Mouse (Mus musculus): ENCODE data around the gene Mpped2. TPM values are rescaled to one million over a fixed set of nuclear protein-coding genes. Genes with fewer than 3 reads are reported as not detected.

The Mpped2 gene
- total and polyA plus RNA-seq, 3 experiments: 0.04 to 0.10 TPM; not detected in 1

- H3K9ac ChIP-seq (ENCODE audit: control insufficient read depth, low read depth, low read length, poor library complexity, severe bottlenecking): no peak overlapping the region
- no peaks in the 10 kb centered on the region for H3K36me3 ChIP-seq (ENCODE audit: control insufficient read depth in 1 of 2, insufficient read depth in 2 of 2, low read length in 2 of 2)
- H3K9me3 ChIP-seq (replicated peaks; ENCODE audit: insufficient read depth, low read length): no peaks in the 10 kb centered on the region
- H3K27me3 ChIP-seq (ENCODE audit: control insufficient read depth in 1 of 2, insufficient read depth in 2 of 2, low read length in 2 of 2): no peaks in the 10 kb centered on the region; a peak in 1 of 4 replicates
- no peaks in the 10 kb centered on the region for H3K79me2 ChIP-seq (ENCODE audit: control insufficient read depth, insufficient read depth, low read length, poor library complexity)
- no peak for TF ChIP-seq MXI1 (IDR thresholded peaks at IDR 0.05; ENCODE audit: low read depth, low read length)
- no peak for TF ChIP-seq E2F4 (IDR thresholded peaks at IDR 0.05; ENCODE audit: borderline replicate concordance, low read depth, low read length)
- no peak for TF ChIP-seq SIN3A (IDR thresholded peaks at IDR 0.05; ENCODE audit: low read length)
- TF ChIP-seq NELFE (IDR thresholded peaks at IDR 0.05; ENCODE audit: low read depth, low read length): no peak
- no peak for TF ChIP-seq KAT2A (conservative IDR thresholded peaks at IDR 0.05; ENCODE audit: low read depth, low read length)
- no peak for TF ChIP-seq MAX (IDR thresholded peaks at IDR 0.05; ENCODE audit: low read length)
- H3K27ac ChIP-seq (ENCODE audit: control insufficient read depth, low read depth, low read length): no peak overlapping the region
- no peak overlapping the region for H3K4me3 ChIP-seq (ENCODE audit: control insufficient read depth in 1 of 2, insufficient read depth in 1 of 2, low read depth in 2 of 2, low read length in 2 of 2)
- no peaks in the 10 kb centered on the region for H3K4me1 ChIP-seq (ENCODE audit: control insufficient read depth in 1 of 2, insufficient read depth in 2 of 2, low read length in 2 of 2)
- DNase-seq (ENCODE audit: low read depth, low spot score): no peak
These were observed 163.4 kb downstream of the Mpped2 start for GRCm38 (mm10) chr2:106856361-106856961.

GRCm38 (mm10) chr2:106857258-106857657 lies 164.2 kb downstream of the Mpped2 start:
- H3K79me2 ChIP-seq (ENCODE audit: control insufficient read depth, insufficient read depth, low read length, poor library complexity): no peaks in the 10 kb centered on the region
- H3K4me3 ChIP-seq (ENCODE audit: control insufficient read depth in 1 of 2, insufficient read depth in 1 of 2, low read depth in 2 of 2, low read length in 2 of 2): no peak overlapping the region
- TF ChIP-seq TCF12 (IDR thresholded peaks at IDR 0.05; ENCODE audit: low read depth, low read length): no peak
- TF ChIP-seq NRF1 (IDR thresholded peaks at IDR 0.05; ENCODE audit: insufficient read depth, low read depth, low read length, poor library complexity, severe bottlenecking): no peak
- no peak for TF ChIP-seq GATA1 (IDR thresholded peaks at IDR 0.05; ENCODE audit: low read depth, low read length)
- no peak for TF ChIP-seq ELF1 (IDR thresholded peaks at IDR 0.05; ENCODE audit: low read depth, low read length)
- TF ChIP-seq RCOR1 (IDR thresholded peaks at IDR 0.05; ENCODE audit: low read depth, low read length): no peak
- TF ChIP-seq CHD2 (IDR thresholded peaks at IDR 0.05; ENCODE audit: low read length): no peak
- no peak for TF ChIP-seq ZKSCAN1 (IDR thresholded peaks at IDR 0.05; ENCODE audit: low read depth, low read length)
- TF ChIP-seq MEF2A (IDR thresholded peaks at IDR 0.05; ENCODE audit: extremely low read depth, insufficient replicate concordance, low read depth, low read length, poor library complexity, severe bottlenecking): no peak
- no peak for TF ChIP-seq ZNF384 (IDR thresholded peaks at IDR 0.05; ENCODE audit: low read depth, low read length)
- no peak for TF ChIP-seq ZC3H11A (IDR thresholded peaks at IDR 0.05; ENCODE audit: low read depth, low read length)
- TF ChIP-seq TAL1 (IDR thresholded peaks at IDR 0.05; ENCODE audit: low read length): no peak
- H3K27ac ChIP-seq (ENCODE audit: control insufficient read depth, low read depth, low read length): no peak overlapping the region
- H3K4me1 ChIP-seq (ENCODE audit: control insufficient read depth in 1 of 2, insufficient read depth in 2 of 2, low read length in 2 of 2): no peaks in the 10 kb centered on the region
- DNase-seq (ENCODE audit: low read depth, low spot score): no peak
- no peaks in the 10 kb centered on the region; a peak in 1 of 4 replicates for H3K27me3 ChIP-seq (ENCODE audit: control insufficient read depth in 1 of 2, insufficient read depth in 2 of 2, low read length in 2 of 2)
- H3K9ac ChIP-seq (ENCODE audit: control insufficient read depth, low read depth, low read length, poor library complexity, severe bottlenecking): no peak overlapping the region
- H3K9me3 ChIP-seq (replicated peaks; ENCODE audit: insufficient read depth, low read length): no peaks in the 10 kb centered on the region
- H3K36me3 ChIP-seq (ENCODE audit: control insufficient read depth in 1 of 2, insufficient read depth in 2 of 2, low read length in 2 of 2): no peaks in the 10 kb centered on the region
